Mouse (Mus musculus): Measurements from ENCODE around the gene Gm10338.
A peak's percentile ranks its signal among the peaks of the same experiment; 100 is the strongest.
"Not testable (repeated sequence)": the region's sequence is repeated elsewhere in the genome, so short reads cannot be mapped to it uniquely, and the experiment has no call there.

The Gm10338 gene

DNA sequence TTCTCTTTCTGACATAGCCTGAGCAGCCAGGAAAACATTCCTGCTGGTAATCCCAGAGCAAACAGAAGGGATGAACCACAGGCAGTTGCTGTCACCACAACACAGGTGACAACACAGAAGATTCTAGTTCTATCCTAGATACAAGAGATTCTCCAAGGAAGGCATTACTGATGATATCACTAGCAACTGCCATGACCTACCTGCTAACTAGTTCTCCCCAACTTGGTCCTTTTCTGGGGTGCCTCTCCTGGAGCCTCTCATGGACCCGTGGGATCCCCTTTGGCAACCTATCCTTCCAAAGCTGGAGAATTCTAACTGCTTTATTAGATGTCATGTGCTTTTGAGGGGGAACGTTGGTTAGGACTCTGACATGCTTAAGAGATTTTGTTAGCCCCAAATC is at the start of gene Gm10338:
Gene Gm10338, minus strand, starts transcription at position 101 of the 400 bp plus-strand sequence.
- not testable (repeated sequence) for DNase-seq

GRCm38 (mm10) chr14:7643872-7644271 is 48.5 kb upstream of the Gm10338 start, which contains the start of gene Gm10128:
TSS of gene Gm10128 (minus strand) at chr14:7643972.
- DNase-seq: not testable (repeated sequence)

DNA sequence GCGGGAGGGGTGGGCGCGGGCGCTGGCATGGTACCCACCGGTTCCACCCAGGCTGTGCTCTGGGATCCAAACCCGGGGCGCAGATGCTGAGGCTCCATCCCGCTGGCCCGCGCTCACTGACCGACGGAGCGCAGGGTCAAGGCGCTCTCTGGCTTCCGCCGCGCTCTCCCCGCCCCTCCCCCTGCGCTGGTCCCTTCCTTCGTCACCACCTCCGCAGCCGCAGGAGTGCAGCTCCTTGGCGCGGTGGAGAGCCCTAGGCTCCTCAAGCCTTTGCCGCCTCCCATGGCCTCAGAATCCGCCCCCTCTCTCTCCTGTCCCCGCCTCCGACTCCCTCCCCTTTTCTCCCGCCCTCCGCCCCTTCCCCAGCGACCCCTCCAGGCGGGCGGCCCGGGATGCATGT is 27.0 kb downstream of the Gm10338 start, which contains the start of gene Gm3558:
Gene Gm3558, minus strand, starts transcription at position 185 of the 400 bp plus-strand sequence.
- peak; percentile 19 for DNase-seq

DNA sequence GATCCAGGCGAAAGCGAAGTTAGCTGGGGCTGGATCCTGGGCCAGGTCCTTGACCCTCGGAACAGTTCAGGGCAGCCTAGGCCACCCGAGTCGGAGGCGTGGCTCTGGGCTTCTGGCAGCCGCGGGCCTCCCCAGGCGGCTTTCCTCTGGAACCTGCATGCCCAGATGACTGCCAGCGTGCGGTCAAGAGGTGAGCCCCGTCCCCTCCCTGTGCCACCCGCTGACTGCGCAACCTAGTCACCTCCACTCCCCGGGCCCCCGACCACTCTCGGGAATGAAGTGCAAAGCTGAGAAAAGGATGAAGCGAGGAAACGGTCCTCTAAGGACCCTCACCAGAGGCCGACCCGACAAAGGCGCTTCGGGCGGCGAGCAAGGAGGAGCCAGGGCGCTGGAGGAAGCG is 27.5 kb downstream of the Gm10338 start:
- peak; percentile 24 for DNase-seq

DNA sequence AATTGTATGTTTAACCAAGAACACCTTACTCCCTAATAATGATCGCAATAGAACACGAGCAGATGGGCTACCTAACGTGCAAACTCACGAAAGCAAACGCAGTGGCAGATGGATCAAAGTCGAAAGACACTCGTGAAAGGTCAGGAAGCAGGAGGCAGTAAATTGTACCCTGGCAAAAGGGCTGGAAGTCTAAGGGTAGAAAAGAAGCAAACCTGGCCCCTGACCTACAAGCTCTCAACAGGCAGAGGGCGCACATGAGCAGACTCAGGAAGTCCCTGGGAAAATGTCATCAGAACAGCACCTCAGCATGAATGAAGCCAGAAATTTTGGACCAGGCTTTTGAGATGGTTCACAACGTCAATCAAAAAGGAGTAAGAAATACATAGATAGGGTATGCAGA is 28.1 kb downstream of the Gm10338 start:
- DNase-seq: peak; percentile 41

Measured in cerebellum, adult 9-11 months (tissue).